Mouse (Mus musculus) forebrain, postnatal 0 days (tissue): ENCODE measurements around the gene Rnf144b. TPM values are rescaled to one million over a fixed set of nuclear protein-coding genes. Genes with fewer than 3 reads are reported as not detected.

Experiments used
- ATAC-seq: fragments of 200-750 bp; cut with Nextera tagmentation; 2 replicates; pipeline ENCODE4 v1.8.0; 2017; ENCODE audit warnings: mild to moderate bottlenecking, moderate library complexity
- DNase-seq: peaks from one replicate; pipeline ENCODE4 v3.0.0-alpha.2; 2015
- H3K27ac ChIP-seq: fragments of 300-500 bp; sonication (generic); 2 replicates; pipeline ENCODE4 v1.5.1; 2014; ENCODE audit warnings: low read depth, mild to moderate bottlenecking, antibody characterized with exemption, low read length, moderate library complexity, mixed read lengths
- H3K27me3 ChIP-seq: fragments of 300-500 bp; sonication (generic); 2 replicates; pipeline ENCODE4 v1.6.1; 2014; ENCODE audit warnings: mild to moderate bottlenecking, low read length, mixed read lengths; ENCODE audit not compliant: insufficient read depth
- H3K36me3 ChIP-seq: fragments of 300-500 bp; sonication (generic); 2 replicates; pipeline ENCODE4 v1.6.1; 2014; ENCODE audit warnings: mild to moderate bottlenecking, moderate library complexity; ENCODE audit not compliant: insufficient read depth
- H3K4me1 ChIP-seq: fragments of 300-500 bp; sonication (generic); 2 replicates; pipeline ENCODE4 v1.6.1; 2014; ENCODE audit warnings: antibody characterized with exemption; ENCODE audit not compliant: insufficient read depth
- H3K4me2 ChIP-seq: fragments of 300-500 bp; sonication (generic); 2 replicates; pipeline ENCODE4 v1.6.1; 2014; ENCODE audit warnings: low read depth, mild to moderate bottlenecking, moderate library complexity
- H3K4me3 ChIP-seq: fragments of 300-500 bp; sonication (generic); 2 replicates; pipeline ENCODE4 v1.5.1; 2014; ENCODE audit warnings: low read depth, low read length, mixed read lengths
- H3K9ac ChIP-seq: fragments of 300-500 bp; sonication (generic); 2 replicates; pipeline ENCODE4 v1.6.1; 2014; ENCODE audit warnings: mild to moderate bottlenecking
- H3K9me3 ChIP-seq: fragments of 300-500 bp; sonication (generic); 2 replicates; pipeline ENCODE4 v1.6.1; 2016; ENCODE audit warnings: low read length
- CTCF ChIP-seq: sonication (generic); IDR thresholded peaks from 2 replicates; pipeline ENCODE4 v1.5.1; 2016; ENCODE audit warnings: antibody characterized with exemption, control low read depth, low read depth
- WGBS: fragments of 180-500 bp; shearing (Covaris S2); extraction: QIAGEN DNeasy Blood & Tissue Kit; methylation state at CpG from one replicate; pipeline ENCODE4 v1.1.7; 2014; 5-methylcytosine and 5-hydroxymethylcytosine counted together
- polyA plus RNA-seq: library from polyadenylated mRNA; unstranded; fragments of >200 nt; fragmentation: Nextera tagmentation; extraction: Ambion mirVana; gene quantifications from 2 replicates; pipeline ENCODE4 v1.2.1, GENCODE M21; 2015
- total RNA-seq: library from RNA; depleted of rRNA; stranded (reverse); fragments of >200 nt; gene quantifications from 2 replicates; pipeline ENCODE4 v1.2.3, GENCODE M21; 2014

Rnf144b gene
- total and polyA plus RNA-seq, 2 experiments from 2014 or later, result 1.5 to 4.0 TPM

DNA sequence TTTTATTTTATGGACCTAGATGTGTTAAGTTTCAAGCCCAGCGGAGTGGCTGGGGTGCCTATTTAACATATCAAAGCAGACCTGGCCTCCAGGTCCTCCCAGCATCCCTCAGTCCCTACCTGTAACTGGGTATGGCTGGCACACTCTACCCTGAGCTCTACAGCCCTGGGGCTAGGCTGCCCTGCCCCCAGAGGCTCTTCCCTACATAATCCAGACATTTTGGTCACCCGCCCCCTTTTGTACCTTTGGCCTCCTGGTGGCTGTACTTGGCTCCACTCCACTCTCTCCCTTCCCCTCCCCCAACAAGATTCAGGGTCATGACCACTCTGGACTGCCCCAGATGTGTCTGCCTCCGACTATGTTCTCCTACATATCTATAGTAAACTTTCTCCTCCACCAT, 2.0 kb downstream of the Rnf144b start:
- Histone ChIP-seq H3K9me3 (no peaks in the 10 kb centered on the region), H3K4me2 (no peak overlapping the region), H3K27ac (no peak overlapping the region), H3K4me3 (no peak overlapping the region), H3K4me1 (0 out of 2 replicates have a peak, but pooled peaks cover 8% of the 10 kb centered on the region), H3K36me3 (no peaks in the 10 kb centered on the region), H3K27me3 (no peaks in the 10 kb centered on the region), H3K9ac (no peak overlapping the region)
- ATAC-seq (no peak), DNase-seq (no peak)
- no peak for TF ChIP-seq CTCF
- 50% methylated on average over 3 of the region's 3 CpGs for WGBS

DNA sequence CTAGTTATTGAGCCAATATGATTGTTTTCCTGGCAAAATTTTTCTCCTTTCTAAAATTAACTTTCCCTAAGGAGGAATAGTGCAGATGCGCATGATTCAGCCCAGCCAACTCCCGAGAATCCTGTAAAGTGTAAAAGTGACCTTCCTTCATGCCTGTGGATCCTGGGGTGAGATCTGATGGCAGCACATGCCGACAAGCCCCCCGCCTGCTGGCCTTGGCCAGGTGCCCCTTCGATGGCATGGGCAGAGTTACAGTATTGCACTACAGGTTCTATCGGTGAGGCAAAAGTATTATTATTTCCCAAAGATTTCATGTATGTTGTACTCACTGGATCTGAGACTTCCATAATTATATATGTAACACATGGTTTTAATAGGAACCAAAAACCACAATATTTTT, 2.5 kb downstream of the Rnf144b start:
- no peak overlapping the region for H3K9ac ChIP-seq
- H3K36me3 ChIP-seq, result no peaks in the 10 kb centered on the region
- H3K9me3 ChIP-seq, result no peaks in the 10 kb centered on the region
- H3K27me3 ChIP-seq, result no peaks in the 10 kb centered on the region
- ATAC-seq (no peak), DNase-seq (no peak)
- H3K4me1 ChIP-seq, result 0 out of 2 replicates have a peak, but pooled peaks cover 8% of the 10 kb centered on the region
- no peak overlapping the region for H3K4me2 ChIP-seq
- no peak overlapping the region for H3K4me3 ChIP-seq
- no peak for TF ChIP-seq CTCF
- H3K27ac ChIP-seq, result no peak overlapping the region
- 78% methylated on average over 6 of the region's 6 CpGs for WGBS

DNA sequence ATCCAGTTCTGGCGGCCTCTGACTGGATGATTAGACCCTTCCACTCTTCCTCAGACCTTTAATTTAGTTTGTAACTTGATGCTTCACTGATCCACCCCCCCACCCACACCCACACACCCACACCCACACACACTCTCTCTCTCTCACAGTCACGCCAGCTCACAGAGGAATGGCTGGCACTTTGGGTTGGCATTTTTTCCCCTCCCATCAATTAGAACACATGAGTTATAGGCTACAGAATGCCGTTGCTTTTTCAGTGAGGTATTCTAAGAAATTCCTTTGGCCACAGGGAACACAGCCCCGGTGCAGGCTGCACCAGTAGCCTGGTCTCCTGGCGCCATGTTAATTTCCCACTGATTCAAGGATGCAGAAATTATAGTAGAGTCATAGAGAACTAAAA, 3.1 kb downstream of the Rnf144b start:
- Histone ChIP-seq H3K27me3 (no peaks in the 10 kb centered on the region), H3K4me2 (no peak overlapping the region), H3K4me1 (0 out of 2 replicates have a peak, but pooled peaks cover 8% of the 10 kb centered on the region), H3K27ac (no peak overlapping the region), H3K9me3 (no peaks in the 10 kb centered on the region), H3K4me3 (no peak overlapping the region), H3K36me3 (no peaks in the 10 kb centered on the region), H3K9ac (no peak overlapping the region)
- TF ChIP-seq CTCF, result no peak
- 79% methylated on average over 5 of the region's 5 CpGs for WGBS
- DNase-seq, result no peak
- no peak for ATAC-seq

DNA sequence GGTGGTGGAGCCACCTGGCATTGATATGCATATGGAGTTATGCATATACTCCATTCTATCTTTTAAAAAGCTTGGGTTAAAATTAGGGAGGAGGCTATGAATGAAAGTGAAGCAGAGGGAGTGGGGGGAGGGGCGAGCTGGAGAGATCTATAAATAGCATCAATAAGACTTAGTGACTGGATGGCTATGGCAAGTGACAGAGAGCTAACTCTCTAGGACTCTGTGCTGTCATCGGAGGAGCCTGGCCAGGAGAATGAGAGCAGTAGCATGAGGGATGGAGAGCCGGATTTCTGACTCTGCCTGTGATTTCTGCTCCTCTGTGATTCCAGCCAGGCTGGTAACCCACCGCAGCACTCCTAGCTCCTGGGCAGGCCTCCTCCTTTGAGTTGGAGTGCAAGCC, 6.6 kb downstream of the Rnf144b start:
- Histone ChIP-seq H3K27ac (no peak overlapping the region), H3K4me1 (no peaks in the 10 kb centered on the region), H3K36me3 (no peaks in the 10 kb centered on the region), H3K4me2 (no peak overlapping the region), H3K27me3 (no peaks in the 10 kb centered on the region), H3K9ac (no peak overlapping the region), H3K9me3 (no peaks in the 10 kb centered on the region), H3K4me3 (no peak overlapping the region)
- ATAC-seq, result no peak
- DNase-seq, result no peak
- WGBS, result 71% methylated on average over 4 of the region's 4 CpGs
- TF ChIP-seq CTCF, result no peak

DNA sequence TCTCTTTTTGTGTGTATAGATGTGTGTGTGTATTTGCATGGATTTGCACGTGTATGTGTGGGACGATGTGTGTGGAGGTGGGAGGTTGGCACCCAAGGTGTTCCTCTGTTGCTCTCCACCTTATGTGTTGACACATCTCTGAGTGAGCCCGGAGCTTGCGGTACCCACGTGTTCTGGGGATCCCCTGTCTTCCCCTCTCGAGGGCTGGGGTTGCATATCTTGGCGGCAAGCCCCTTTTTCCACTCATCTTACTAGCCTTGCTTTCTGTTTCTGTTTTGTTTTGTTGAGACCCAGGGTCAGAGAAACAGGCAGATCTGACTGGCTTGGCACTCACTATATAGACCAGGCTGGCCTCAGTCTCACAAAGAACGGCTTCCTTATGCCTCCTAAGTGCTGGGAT, 10.6 kb downstream of the Rnf144b start:
- 89% methylated on average over 8 of the region's 8 CpGs for WGBS
- Histone ChIP-seq H3K27ac (no peak overlapping the region), H3K9ac (no peak overlapping the region), H3K9me3 (no peaks in the 10 kb centered on the region), H3K27me3 (no peaks in the 10 kb centered on the region), H3K4me3 (no peak overlapping the region), H3K36me3 (no peaks in the 10 kb centered on the region), H3K4me2 (no peak overlapping the region), H3K4me1 (no peaks in the 10 kb centered on the region)
- DNase-seq (no peak), ATAC-seq (no peak)
- TF ChIP-seq CTCF, result no peak

DNA sequence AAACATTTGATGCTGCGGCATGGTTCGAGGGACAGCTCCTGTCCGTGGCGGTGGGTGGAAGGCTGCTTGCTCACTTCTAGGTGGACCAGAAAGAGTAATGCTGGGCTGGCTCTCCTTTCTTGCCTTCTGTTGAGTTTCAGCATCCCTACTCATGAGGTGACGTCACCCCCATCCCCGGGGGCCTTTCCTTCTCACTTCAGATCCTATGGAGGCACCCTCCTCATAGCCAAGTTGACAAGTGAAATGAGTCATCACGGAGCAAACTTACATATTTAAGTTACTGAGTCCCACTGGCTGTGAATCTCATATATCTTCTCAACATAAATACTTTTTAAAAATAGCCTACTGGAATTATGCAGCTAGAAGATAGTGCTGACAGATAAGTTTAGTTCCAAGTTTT, 12.4 kb downstream of the Rnf144b start:
- H3K36me3 ChIP-seq, result no peaks in the 10 kb centered on the region
- no peak overlapping the region for H3K27ac ChIP-seq
- 92% methylated on average over 7 of the region's 7 CpGs for WGBS
- TF ChIP-seq CTCF, result no peak
- DNase-seq, result no peak
- no peaks in the 10 kb centered on the region for H3K27me3 ChIP-seq
- no peak overlapping the region for H3K9ac ChIP-seq
- no peak overlapping the region for H3K4me2 ChIP-seq
- H3K4me3 ChIP-seq, result no peak overlapping the region
- ATAC-seq, result no peak
- H3K9me3 ChIP-seq, result no peaks in the 10 kb centered on the region
- H3K4me1 ChIP-seq, result no peaks in the 10 kb centered on the region

DNA sequence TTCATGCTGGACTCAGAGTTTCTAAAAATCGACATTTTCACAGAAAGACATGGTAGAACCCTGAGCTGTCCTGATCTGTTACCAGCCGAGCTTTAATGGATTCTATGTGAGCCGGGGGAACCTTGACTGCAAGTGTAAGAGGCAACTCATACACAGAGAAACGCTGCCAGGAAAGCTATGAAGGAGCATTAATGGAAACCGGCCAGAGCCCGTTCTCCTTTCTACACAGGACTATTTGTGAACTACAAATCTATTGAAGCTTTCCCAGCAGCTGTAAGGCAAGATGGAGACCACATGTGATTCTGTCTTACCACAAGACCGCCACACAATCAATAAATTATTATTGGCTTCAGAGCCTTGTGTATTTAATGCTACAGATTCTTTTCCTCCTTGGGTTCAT, 13.3 kb downstream of the Rnf144b start:
- H3K9ac ChIP-seq, result no peak overlapping the region
- H3K4me2 ChIP-seq, result no peak overlapping the region
- DNase-seq (no peak), ATAC-seq (no peak)
- no peaks in the 10 kb centered on the region for H3K27me3 ChIP-seq
- 89% methylated on average over 7 of the region's 7 CpGs for WGBS
- no peaks in the 10 kb centered on the region for H3K9me3 ChIP-seq
- H3K27ac ChIP-seq, result no peak overlapping the region
- TF ChIP-seq CTCF, result no peak
- no peaks in the 10 kb centered on the region for H3K4me1 ChIP-seq
- no peak overlapping the region for H3K4me3 ChIP-seq
- H3K36me3 ChIP-seq, result no peaks in the 10 kb centered on the region

DNA sequence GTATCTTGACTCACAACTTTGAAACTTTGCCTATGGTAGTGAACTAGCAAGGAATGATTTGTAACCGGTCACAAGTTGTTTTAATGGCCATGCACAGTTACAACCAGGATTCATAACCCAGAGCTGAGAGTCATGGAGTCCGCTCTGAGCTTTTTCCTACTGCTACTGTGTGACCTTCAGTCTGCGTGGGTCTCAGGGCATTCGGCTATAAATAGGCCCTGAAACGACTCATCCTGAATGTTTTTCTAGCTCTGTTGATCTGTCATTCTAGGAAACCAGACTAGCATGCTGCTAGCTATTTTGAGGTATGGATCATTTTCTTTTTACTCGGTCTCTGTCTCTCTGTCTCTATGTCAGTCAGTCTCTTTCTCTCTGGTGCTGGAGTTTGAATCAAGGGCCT, 20.3 kb downstream of the Rnf144b start:
- 79% methylated on average over 6 of the region's 6 CpGs for WGBS
- Histone ChIP-seq H3K9ac (no peak overlapping the region), H3K36me3 (no peaks in the 10 kb centered on the region), H3K27ac (no peak overlapping the region), H3K27me3 (no peaks in the 10 kb centered on the region), H3K4me2 (no peak overlapping the region), H3K9me3 (no peaks in the 10 kb centered on the region), H3K4me1 (no peaks in the 10 kb centered on the region), H3K4me3 (no peak overlapping the region)
- ATAC-seq, result no peak
- TF ChIP-seq CTCF, result no peak
- no peak for DNase-seq
